Mouse (Mus musculus) hindbrain, embryonic 11.5 days (tissue): Measurements from ENCODE around the gene Fam217b. TPM values are rescaled to one million over a fixed set of nuclear protein-coding genes. Genes with fewer than 3 reads are reported as not detected.

Source experiments
- ATAC-seq: fragments of 200-750 bp; cut with Nextera tagmentation; 2 replicates; pipeline ENCODE4 v1.8.0; 2017; ENCODE audit warnings: mild to moderate bottlenecking, moderate TSS enrichment, moderate library complexity; ENCODE audit not compliant: low FRiP score
- DNase-seq: peaks from one replicate; pipeline ENCODE4 v3.0.0-alpha.2; 2015; ENCODE audit warnings: low spot score
- H3K27ac ChIP-seq: fragments of 300-500 bp; sonication (generic); 2 replicates; pipeline ENCODE4 v1.5.1; 2014; ENCODE audit warnings: mild to moderate bottlenecking, low read depth, low read length
- H3K27me3 ChIP-seq: fragments of 300-500 bp; sonication (generic); 2 replicates; pipeline ENCODE4 v1.6.1; 2014; ENCODE audit warnings: mild to moderate bottlenecking, low read length, moderate library complexity, mixed read lengths; ENCODE audit not compliant: control insufficient read depth, insufficient read depth
- H3K36me3 ChIP-seq: fragments of 300-500 bp; sonication (generic); 2 replicates; pipeline ENCODE4 v1.6.1; 2014; ENCODE audit warnings: mild to moderate bottlenecking, low read length, moderate library complexity, mixed read lengths; ENCODE audit not compliant: control insufficient read depth, insufficient read depth
- H3K4me1 ChIP-seq: fragments of 300-500 bp; sonication (generic); replicated peaks from 2 replicates; pipeline ENCODE4 v1.6.1; 2014; ENCODE audit warnings: low read length, mixed read lengths; ENCODE audit not compliant: control insufficient read depth, insufficient read depth
- H3K4me2 ChIP-seq: fragments of 300-500 bp; sonication (generic); replicated peaks from 2 replicates; pipeline ENCODE4 v1.6.1; 2014; ENCODE audit warnings: mild to moderate bottlenecking, low read depth, low read length
- H3K4me3 ChIP-seq: fragments of 300-500 bp; sonication (generic); 2 replicates; pipeline ENCODE4 v1.5.1; 2014; ENCODE audit warnings: low read depth, low read length
- H3K9ac ChIP-seq: fragments of 300-500 bp; sonication (generic); 2 replicates; pipeline ENCODE4 v1.6.1; 2014; ENCODE audit warnings: low read depth, low read length
- H3K9me3 ChIP-seq: fragments of 300-500 bp; sonication (generic); 2 replicates; pipeline ENCODE4 v1.6.1; 2016; ENCODE audit warnings: low read length; ENCODE audit not compliant: control insufficient read depth
- WGBS: fragments of 180-500 bp; shearing (Covaris S2); extraction: QIAGEN DNeasy Blood & Tissue Kit; methylation state at CpG from one replicate; pipeline ENCODE4 v1.1.7; 2014; 5-methylcytosine and 5-hydroxymethylcytosine counted together
- polyA plus RNA-seq: library from polyadenylated mRNA; unstranded; fragments of >200 nt; fragmentation: Nextera tagmentation; extraction: Ambion mirVana; gene quantifications from 2 replicates; pipeline ENCODE4 v1.2.1, GENCODE M21; 2014

Fam217b gene
- polyA plus RNA-seq, 1 experiment from 2014 or later: 4.6 TPM

- no peak for DNase-seq
- no peak overlapping the region for H3K27ac ChIP-seq
- ATAC-seq: no peak
Measured at GRCm38 (mm10) chr2:178428676-178429075, 14.4 kb downstream of the Fam217b start.

GRCm38 (mm10) chr2:178429426-178429825 lies 15.1 kb downstream of the Fam217b start:
- ATAC-seq (no peak), DNase-seq (no peak)
- Histone ChIP-seq H3K9me3 (no peaks in the 10 kb centered on the region), H3K27me3 (no peaks in the 10 kb centered on the region), H3K27ac (no peak overlapping the region), H3K9ac (no peak overlapping the region), H3K4me1 (no peaks in the 10 kb centered on the region), H3K36me3 (no peaks in the 10 kb centered on the region), H3K4me3 (no peak overlapping the region), H3K4me2 (no peak overlapping the region)
- WGBS: 91% methylated on average over 6 of the region's 6 CpGs

More at GRCm38 (mm10) chr2:178428676-178429075, 14.4 kb downstream of the Fam217b start:
- Histone ChIP-seq H3K9me3 (no peaks in the 10 kb centered on the region), H3K4me2 (no peak overlapping the region), H3K27me3 (no peaks in the 10 kb centered on the region), H3K36me3 (no peaks in the 10 kb centered on the region), H3K9ac (no peak overlapping the region), H3K4me1 (no peaks in the 10 kb centered on the region), H3K4me3 (no peak overlapping the region)
- WGBS: 81% methylated on average over 4 of the region's 4 CpGs

GRCm38 (mm10) chr2:178430231-178430630 lies 15.9 kb downstream of the Fam217b start, which contains the start of gene Cdh26:
Gene Cdh26 (plus strand): TSS chr2:178430531.
- H3K4me3 ChIP-seq: no peak within 1 kb of the TSS
- no peak within 1 kb of the TSS for H3K4me2 ChIP-seq
- H3K27ac ChIP-seq: no peak within 1 kb of the TSS
- WGBS: 90% methylated on average over 4 of the region's 4 CpGs
- H3K4me1 ChIP-seq: no peaks in the 10 kb centered on the region
- no peaks in the 10 kb centered on the region for H3K27me3 ChIP-seq
- H3K9me3 ChIP-seq: no peaks in the 10 kb centered on the region
- DNase-seq: no peak
- H3K9ac ChIP-seq: no peak within 1 kb of the TSS
- no peak for ATAC-seq
- H3K36me3 ChIP-seq: no peaks in the 10 kb centered on the region

GRCm38 (mm10) chr2:178433495-178433894 lies 19.2 kb downstream of the Fam217b start:
- H3K9me3 ChIP-seq: no peaks in the 10 kb centered on the region
- H3K27me3 ChIP-seq: no peaks in the 10 kb centered on the region
- no peak overlapping the region for H3K9ac ChIP-seq
- no peak overlapping the region for H3K4me3 ChIP-seq
- no peak for DNase-seq
- H3K36me3 ChIP-seq: no peaks in the 10 kb centered on the region
- H3K4me2 ChIP-seq: no peak overlapping the region
- no peaks in the 10 kb centered on the region for H3K4me1 ChIP-seq
- WGBS: 64% methylated on average over 2 of the region's 2 CpGs
- H3K27ac ChIP-seq: no peak overlapping the region
- ATAC-seq: no peak

GRCm38 (mm10) chr2:178433903-178434302 lies 19.6 kb downstream of the Fam217b start:
- Histone ChIP-seq H3K4me3 (no peak overlapping the region), H3K4me1 (no peaks in the 10 kb centered on the region), H3K4me2 (no peak overlapping the region), H3K9me3 (no peaks in the 10 kb centered on the region), H3K27me3 (no peaks in the 10 kb centered on the region), H3K27ac (no peak overlapping the region), H3K9ac (no peak overlapping the region), H3K36me3 (no peaks in the 10 kb centered on the region)
- WGBS: 90% methylated on average over 2 of the region's 2 CpGs
- ATAC-seq (no peak), DNase-seq (no peak)

- no peak overlapping the region for H3K27ac ChIP-seq
- H3K36me3 ChIP-seq: no peaks in the 10 kb centered on the region
- ATAC-seq (no peak), DNase-seq (no peak)
- WGBS: 63% methylated on average over 9 of the region's 9 CpGs
- no peaks in the 10 kb centered on the region for H3K27me3 ChIP-seq
- H3K9me3 ChIP-seq: no peaks in the 10 kb centered on the region
- H3K4me1 ChIP-seq: no peaks in the 10 kb centered on the region
- H3K4me3 ChIP-seq: no peak overlapping the region
- H3K4me2 ChIP-seq: no peak overlapping the region
- H3K9ac ChIP-seq: no peak overlapping the region
Measured at GRCm38 (mm10) chr2:178437311-178437710, 23.0 kb downstream of the Fam217b start.

GRCm38 (mm10) chr2:178449386-178449785 lies 35.1 kb downstream of the Fam217b start:
- no peaks in the 10 kb centered on the region for H3K9me3 ChIP-seq
- no peak overlapping the region for H3K4me2 ChIP-seq
- no peak overlapping the region for H3K4me3 ChIP-seq
- no peaks in the 10 kb centered on the region for H3K4me1 ChIP-seq
- no peaks in the 10 kb centered on the region for H3K27me3 ChIP-seq
- 88% methylated on average over 4 of the region's 4 CpGs for WGBS
- ATAC-seq: no peak
- no peak overlapping the region for H3K9ac ChIP-seq
- H3K27ac ChIP-seq: no peak overlapping the region
- no peak for DNase-seq
- no peaks in the 10 kb centered on the region for H3K36me3 ChIP-seq

- Histone ChIP-seq H3K4me1 (no peaks in the 10 kb centered on the region), H3K9ac (no peak overlapping the region), H3K4me2 (no peak overlapping the region), H3K27ac (no peak overlapping the region), H3K27me3 (no peaks in the 10 kb centered on the region), H3K4me3 (no peak overlapping the region), H3K9me3 (no peaks in the 10 kb centered on the region), H3K36me3 (no peaks in the 10 kb centered on the region)
- ATAC-seq (no peak), DNase-seq (no peak)
- WGBS: 17% methylated on average over 2 of the region's 2 CpGs
Measured at GRCm38 (mm10) chr2:178450236-178450635, 35.9 kb downstream of the Fam217b start.

- H3K4me2 ChIP-seq: no peak overlapping the region
- no peak overlapping the region for H3K27ac ChIP-seq
- H3K36me3 ChIP-seq: no peaks in the 10 kb centered on the region
- DNase-seq (no peak), ATAC-seq (no peak)
- H3K9me3 ChIP-seq: no peaks in the 10 kb centered on the region
- WGBS: 65% methylated on average over 10 of the region's 10 CpGs
- no peaks in the 10 kb centered on the region for H3K4me1 ChIP-seq
- no peak overlapping the region for H3K9ac ChIP-seq
- H3K4me3 ChIP-seq: no peak overlapping the region
- H3K27me3 ChIP-seq: no peaks in the 10 kb centered on the region
Measured at GRCm38 (mm10) chr2:178450961-178451360, 36.6 kb downstream of the Fam217b start.
